Mouse (Mus musculus): Measurements from ENCODE around the gene Zbtb7b.

DNA sequence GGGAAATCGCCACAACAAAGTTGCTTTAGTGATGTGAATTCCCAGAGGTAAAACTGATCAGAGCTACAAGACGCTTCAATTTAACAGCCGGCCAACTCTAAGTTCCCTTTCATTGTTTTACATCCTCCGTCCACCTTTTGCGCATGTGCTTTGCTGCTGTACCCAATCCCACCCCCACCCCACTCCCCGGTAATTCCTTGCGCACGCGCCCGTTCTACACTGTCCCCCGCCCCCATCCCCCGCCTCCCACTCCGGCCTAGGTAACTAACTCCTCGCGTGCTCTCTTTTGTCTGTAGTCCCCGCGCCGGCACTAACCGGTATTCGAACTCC, 23.2 kb upstream of the Zbtb7b start:
- TF ChIP-seq CTCF (IDR thresholded peaks at IDR 0.05; ENCODE audit: low read depth, low read length) (no peak), POLR2A (IDR thresholded peaks at IDR 0.05; ENCODE audit: borderline replicate concordance, low read depth, low read length) (no peak; the same call in 1 of the 2 replicates)

Measured in bone marrow macrophage, adult 2 months (primary cell).